Mouse (Mus musculus): ENCODE measurements around the gene Perm1. TPM values are rescaled to one million over a fixed set of nuclear protein-coding genes. Genes with fewer than 3 reads are reported as not detected.

Perm1 gene
- polyA plus RNA-seq, 1 experiment from 2014 or later = 5.4 TPM

GRCm38 (mm10) chr4:156252140-156252539 is 36.5 kb downstream of the Perm1 start:
- H3K27me3 ChIP-seq (ENCODE audit: control insufficient read depth, insufficient read depth, low read length) = peaks cover 27% of the 10 kb centered on the region
- no peaks in the 10 kb centered on the region for H3K9me3 ChIP-seq (replicated peaks; ENCODE audit: control insufficient read depth, low read length)
- 34% methylated on average over 7 of the region's 7 CpGs for WGBS
- no peak overlapping the region for H3K4me2 ChIP-seq (ENCODE audit: low read depth, low read length)
- H3K9ac ChIP-seq (ENCODE audit: low read length) = no peak overlapping the region
- no peak for ATAC-seq (ENCODE audit: insufficient read depth, low FRiP score)
- no peak overlapping the region for H3K27ac ChIP-seq (ENCODE audit: low read length)
- no peak overlapping the region for H3K4me3 ChIP-seq (replicated peaks; ENCODE audit: low read length)
- H3K36me3 ChIP-seq (ENCODE audit: control insufficient read depth, insufficient read depth, low read length) = no peaks in the 10 kb centered on the region
- H3K4me1 ChIP-seq (ENCODE audit: control insufficient read depth, insufficient read depth, low read length) = peaks cover 8% of the 10 kb centered on the region; the same call in 1 of the 2 replicates

- Histone ChIP-seq H3K27ac (ENCODE audit: low read length) (no peak overlapping the region), H3K4me1 (ENCODE audit: control insufficient read depth, insufficient read depth, low read length) (peaks cover 8% of the 10 kb centered on the region; the same call in 1 of the 2 replicates), H3K27me3 (ENCODE audit: control insufficient read depth, insufficient read depth, low read length) (peaks cover 27% of the 10 kb centered on the region), H3K9me3 (replicated peaks; ENCODE audit: control insufficient read depth, low read length) (no peaks in the 10 kb centered on the region), H3K36me3 (ENCODE audit: control insufficient read depth, insufficient read depth, low read length) (no peaks in the 10 kb centered on the region), H3K9ac (ENCODE audit: low read length) (no peak overlapping the region), H3K4me2 (ENCODE audit: low read depth, low read length) (no peak overlapping the region), H3K4me3 (replicated peaks; ENCODE audit: low read length) (no peak overlapping the region)
- no peak for ATAC-seq (ENCODE audit: insufficient read depth, low FRiP score)
- 34% methylated on average over 3 of the region's 3 CpGs for WGBS
These were observed 37.0 kb downstream of the Perm1 start for GRCm38 (mm10) chr4:156252619-156253018.

GRCm38 (mm10) chr4:156253043-156253442 is 37.4 kb downstream of the Perm1 start:
- peaks cover 8% of the 10 kb centered on the region; the same call in 1 of the 2 replicates for H3K4me1 ChIP-seq (ENCODE audit: control insufficient read depth, insufficient read depth, low read length)
- H3K9me3 ChIP-seq (replicated peaks; ENCODE audit: control insufficient read depth, low read length) = no peaks in the 10 kb centered on the region
- no peak overlapping the region for H3K27ac ChIP-seq (ENCODE audit: low read length)
- no peak overlapping the region for H3K9ac ChIP-seq (ENCODE audit: low read length)
- no peak overlapping the region for H3K4me2 ChIP-seq (ENCODE audit: low read depth, low read length)
- peaks cover 27% of the 10 kb centered on the region for H3K27me3 ChIP-seq (ENCODE audit: control insufficient read depth, insufficient read depth, low read length)
- ATAC-seq (ENCODE audit: insufficient read depth, low FRiP score) = peak; percentile 47; the same call in 1 of the 2 replicates
- H3K36me3 ChIP-seq (ENCODE audit: control insufficient read depth, insufficient read depth, low read length) = no peaks in the 10 kb centered on the region
- H3K4me3 ChIP-seq (replicated peaks; ENCODE audit: low read length) = no peak overlapping the region
- 36% methylated on average over 7 of the region's 7 CpGs for WGBS

GRCm38 (mm10) chr4:156254361-156255077 is 38.9 kb downstream of the Perm1 start:
- Histone ChIP-seq H3K4me1 (ENCODE audit: control insufficient read depth, insufficient read depth, low read length) (peaks cover 8% of the 10 kb centered on the region; the same call in 1 of the 2 replicates), H3K36me3 (ENCODE audit: control insufficient read depth, insufficient read depth, low read length) (no peaks in the 10 kb centered on the region), H3K4me3 (replicated peaks; ENCODE audit: low read length) (peak overlapping the region; percentile 28), H3K9ac (ENCODE audit: low read length) (peak overlapping the region; percentile 52; the same call in 1 of the 2 replicates), H3K27me3 (ENCODE audit: control insufficient read depth, insufficient read depth, low read length) (peaks cover 27% of the 10 kb centered on the region), H3K4me2 (ENCODE audit: low read depth, low read length) (peak overlapping the region; percentile 42; the same call in 1 of the 2 replicates), H3K9me3 (replicated peaks; ENCODE audit: control insufficient read depth, low read length) (no peaks in the 10 kb centered on the region), H3K27ac (ENCODE audit: low read length) (no peak overlapping the region)
- 2% methylated on average over 30 of the region's 30 CpGs for WGBS
- ATAC-seq (ENCODE audit: insufficient read depth, low FRiP score) = peak; percentile 65; the same call in 1 of the 2 replicates

GRCm38 (mm10) chr4:156255078-156255839 is 39.6 kb downstream of the Perm1 start, which contains the start of gene Samd11:
Samd11 (minus strand) TSS chr4:156255657.
- 9% methylated on average over 26 of the region's 26 CpGs for WGBS
- peak within 1 kb of the TSS; percentile 28 for H3K4me3 ChIP-seq (replicated peaks; ENCODE audit: low read length)
- H3K36me3 ChIP-seq (ENCODE audit: control insufficient read depth, insufficient read depth, low read length) = no peaks in the 10 kb centered on the region
- H3K27ac ChIP-seq (ENCODE audit: low read length) = no peak within 1 kb of the TSS
- peak within 1 kb of the TSS; percentile 42; the same call in 1 of the 2 replicates for H3K4me2 ChIP-seq (ENCODE audit: low read depth, low read length)
- H3K9ac ChIP-seq (ENCODE audit: low read length) = no peak within 1 kb of the TSS; the same call in 1 of the 2 replicates
- H3K4me1 ChIP-seq (ENCODE audit: control insufficient read depth, insufficient read depth, low read length) = peaks cover 8% of the 10 kb centered on the region; the same call in 1 of the 2 replicates
- peaks cover 27% of the 10 kb centered on the region for H3K27me3 ChIP-seq (ENCODE audit: control insufficient read depth, insufficient read depth, low read length)
- H3K9me3 ChIP-seq (replicated peaks; ENCODE audit: control insufficient read depth, low read length) = no peaks in the 10 kb centered on the region
- ATAC-seq (ENCODE audit: insufficient read depth, low FRiP score) = no peak; the same call in 1 of the 2 replicates

Small RNAs within 50 kb of the gene (microRNA-seq; reads per million reads assigned to microRNA genes)
- 2.5 reads per million, percentile 13 among the genes with 10 or more reads in this experiment for gene Mir7658

Other genes starting within 250 kb of the Perm1 start
- gene B3galt6, start 223.2 kb upstream of the Perm1 start, polyA plus RNA-seq (2015; fragmentation: Nextera tagmentation; extraction: Ambion mirVana) = 11.0 and 11.6 TPM in 2 replicates
- 165 and 166 TPM in 2 replicates for gene Sdf4, start 223.0 kb upstream of the Perm1 start, polyA plus RNA-seq (2015; fragmentation: Nextera tagmentation; extraction: Ambion mirVana)
- 0.30 and 0.87 TPM in 2 replicates for gene Tnfrsf4, start 202.0 kb upstream of the Perm1 start, polyA plus RNA-seq (2015; fragmentation: Nextera tagmentation; extraction: Ambion mirVana)
- 2.4 and 3.1 TPM in 2 replicates for gene Tnfrsf18, start 189.7 kb upstream of the Perm1 start, polyA plus RNA-seq (2015; fragmentation: Nextera tagmentation; extraction: Ambion mirVana)
- 4.6 and 5.0 TPM in 2 replicates for gene Ttll10, start 156.5 kb upstream of the Perm1 start, polyA plus RNA-seq (2015; fragmentation: Nextera tagmentation; extraction: Ambion mirVana)
- 26.8 and 32.3 TPM in 2 replicates for gene 9430015G10Rik, start 105.9 kb upstream of the Perm1 start, polyA plus RNA-seq (2015; fragmentation: Nextera tagmentation; extraction: Ambion mirVana)
- 1.1 and 1.9 TPM in 2 replicates for gene Rnf223, start 85.4 kb upstream of the Perm1 start, polyA plus RNA-seq (2015; fragmentation: Nextera tagmentation; extraction: Ambion mirVana)
- 62.8 and 63.6 TPM in 2 replicates for gene Agrn, start 18.4 kb upstream of the Perm1 start, polyA plus RNA-seq (2015; fragmentation: Nextera tagmentation; extraction: Ambion mirVana)
- 1.4 and 2.3 TPM in 2 replicates for gene Isg15, start 15.1 kb upstream of the Perm1 start, polyA plus RNA-seq (2015; fragmentation: Nextera tagmentation; extraction: Ambion mirVana)
- gene AW011738, start 12.6 kb upstream of the Perm1 start, polyA plus RNA-seq (2015; fragmentation: Nextera tagmentation; extraction: Ambion mirVana) = 2.3 and 2.4 TPM in 2 replicates
- gene Plekhn1, start 19.0 kb downstream of the Perm1 start, polyA plus RNA-seq (2015; fragmentation: Nextera tagmentation; extraction: Ambion mirVana) = 27.7 and 36.6 TPM in 2 replicates
- gene Noc2l, start 20.1 kb downstream of the Perm1 start, polyA plus RNA-seq (2015; fragmentation: Nextera tagmentation; extraction: Ambion mirVana) = 53.6 and 56.3 TPM in 2 replicates
- gene Samd11, start 39.8 kb downstream of the Perm1 start, polyA plus RNA-seq (2015; fragmentation: Nextera tagmentation; extraction: Ambion mirVana) = 1.3 and 1.4 TPM in 2 replicates
- gene Vmn2r-ps159, start 115.2 kb downstream of the Perm1 start, polyA plus RNA-seq (2015; fragmentation: Nextera tagmentation; extraction: Ambion mirVana) = not detected in 2 replicates

Data from stomach, embryonic 16.5 days (tissue).